Mouse (Mus musculus): Measurements from ENCODE around the gene Wiz. TPM values are rescaled to one million over a fixed set of nuclear protein-coding genes. Genes with fewer than 3 reads are reported as not detected.

Gene Wiz
- total RNA-seq, 2 experiments from 2014 or later, result 52.3 to 53.2 TPM

DNA sequence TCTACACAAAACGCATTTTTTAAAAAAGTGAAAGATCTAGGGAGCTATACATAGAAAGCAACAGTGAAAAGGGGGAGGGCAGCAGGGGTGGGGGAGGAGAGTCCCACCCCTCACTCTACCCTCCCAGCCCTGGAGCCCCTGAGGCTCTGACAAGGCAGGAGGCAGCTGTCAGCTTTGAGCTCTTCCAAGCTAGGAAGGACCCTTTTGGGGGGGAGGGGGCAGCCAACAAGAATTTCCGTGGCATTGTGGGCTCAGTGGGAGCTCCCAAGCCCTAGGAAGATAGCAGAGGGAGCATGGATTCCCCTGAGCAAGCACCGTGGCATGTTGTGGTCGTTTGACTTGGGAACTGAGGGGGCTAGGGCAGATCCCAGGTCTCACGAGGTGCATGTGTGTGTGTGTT is 35.0 kb downstream of the Wiz start:
- no peak for DNase-seq (ENCODE audit: low spot score in 2 of 2)

DNA sequence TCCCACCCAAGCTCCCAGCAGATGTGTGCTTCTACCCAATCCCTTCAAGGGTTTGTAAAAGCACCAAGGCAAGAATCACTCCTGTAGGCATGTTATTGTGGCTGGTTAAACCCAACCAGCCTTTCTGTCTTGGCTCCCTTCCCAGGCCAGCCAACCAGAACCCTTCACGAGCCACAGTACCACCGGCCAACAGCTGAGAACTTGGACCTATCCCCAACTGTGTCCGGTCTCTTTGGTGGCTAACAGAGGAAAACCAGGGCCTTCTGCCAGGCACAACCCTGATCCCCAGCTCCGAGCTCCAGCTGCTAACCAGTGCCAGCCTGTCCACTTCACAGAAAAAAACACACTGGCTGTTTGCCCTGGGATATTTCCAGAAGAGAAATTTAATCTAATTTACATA is 35.5 kb downstream of the Wiz start:
- DNase-seq (ENCODE audit: low spot score in 2 of 2), result peak; percentile 49 to 63
- intact Hi-C loops (cut with DNase I), result no loop called here

More for the DNA sequence above, 35.0 kb downstream of the Wiz start:
- intact Hi-C loops (cut with DNase I), result no loop called here

DNA sequence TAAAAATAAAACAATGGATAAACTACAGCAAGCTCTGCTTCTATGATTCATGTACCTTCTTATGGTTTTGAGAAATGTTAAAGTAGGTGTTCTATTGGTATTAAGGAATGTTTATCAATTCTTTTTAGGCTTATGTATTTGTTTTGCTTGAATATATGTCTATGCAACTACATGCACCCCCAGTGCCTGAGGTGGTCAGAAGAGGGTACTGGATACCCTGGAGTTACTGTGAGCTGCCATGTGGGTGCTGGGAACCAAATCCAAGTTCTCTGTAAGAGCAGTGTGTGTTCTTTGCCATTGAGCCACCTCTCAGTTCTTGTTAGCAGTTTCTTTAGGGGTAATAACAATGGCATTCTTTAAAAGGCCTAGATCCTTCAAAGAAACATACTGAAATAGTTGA is 37.5 kb downstream of the Wiz start:
- intact Hi-C loops (cut with DNase I), result no loop called here
- no peak for DNase-seq (ENCODE audit: low spot score in 2 of 2)

- intact Hi-C loops (cut with DNase I), result no loop called here
- DNase-seq (ENCODE audit: low spot score in 2 of 2), result no peak
These were observed 38.0 kb downstream of the Wiz start for GRCm38 (mm10) chr17:32351269-32351668.

DNA sequence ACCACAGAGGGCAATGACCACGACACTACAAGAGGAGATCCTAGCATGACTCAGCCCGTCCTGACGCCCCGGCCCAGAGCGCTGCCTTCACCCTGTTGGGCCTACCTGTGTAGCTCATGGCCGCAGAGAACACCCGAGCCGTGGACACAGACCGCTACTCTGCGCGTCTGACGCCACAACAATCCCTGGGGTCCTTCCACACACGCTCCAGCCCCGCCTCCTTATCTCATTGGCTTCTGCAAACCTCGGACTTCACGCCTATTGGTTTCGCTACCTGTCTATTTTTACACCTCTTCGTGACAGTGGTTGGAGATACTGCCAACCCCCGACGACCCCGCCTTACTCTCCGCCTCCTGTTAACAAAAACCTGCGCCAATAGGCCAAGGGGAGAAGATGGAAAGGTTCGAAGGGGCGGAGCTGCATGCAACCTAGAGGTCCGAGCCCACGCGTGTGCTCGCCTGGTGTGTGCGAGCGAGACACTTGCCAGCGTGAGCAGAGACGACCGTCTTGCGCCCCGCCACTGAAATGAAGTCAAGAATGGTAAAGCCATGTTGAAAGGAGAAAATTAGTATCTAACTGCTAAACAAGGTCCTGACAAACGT is 38.8 kb downstream of the Wiz start, which contains the start of gene Akap8l:
TSS of gene Akap8l (minus strand) at position 226 of the 602 bp plus-strand sequence.
- intact Hi-C loops (cut with DNase I), result no loop called here
- peak; percentile 97 to 98 for DNase-seq (ENCODE audit: low spot score in 2 of 2)

DNA sequence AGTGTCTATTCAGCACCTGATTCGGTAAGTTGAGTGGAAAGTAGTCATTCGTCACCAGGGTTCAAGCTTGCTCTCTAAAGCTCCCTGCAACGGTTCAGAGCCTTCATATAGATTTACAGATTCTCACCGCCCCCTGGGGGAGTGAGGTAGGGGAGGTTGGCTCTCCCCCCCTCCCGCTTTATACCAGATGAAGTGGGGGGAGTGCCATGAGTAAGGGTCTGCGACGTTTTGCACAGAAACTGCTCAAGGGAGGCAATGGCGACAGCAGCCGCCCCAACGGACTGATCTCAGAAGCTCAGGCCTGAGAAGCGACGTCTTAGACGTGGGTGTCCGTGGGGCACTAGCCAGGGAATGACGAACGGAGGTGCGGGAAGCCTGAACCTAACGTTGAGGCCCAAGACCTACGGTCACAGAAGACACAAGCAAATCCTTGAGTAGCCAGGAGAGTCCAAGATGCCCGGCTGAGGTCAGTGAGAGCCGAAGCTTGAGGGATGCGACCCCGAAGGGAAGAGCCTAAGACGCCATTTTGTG is 39.3 kb downstream of the Wiz start:
- no peak for DNase-seq (ENCODE audit: low spot score in 2 of 2)
- intact Hi-C loops (cut with DNase I), result loop anchor here (1.0 to 2.0 kb wide), 2 partner anchors 82 to 145 kb away; no protein-coding TSS in a partner anchor

- intact Hi-C loops (cut with DNase I), result loop anchor here (1.0 to 2.0 kb wide), 2 partner anchors 83 to 146 kb away; no protein-coding TSS in a partner anchor
- DNase-seq (ENCODE audit: low spot score in 2 of 2), result no peak
These were observed 40.1 kb downstream of the Wiz start for GRCm38 (mm10) chr17:32349037-32349732.

DNA sequence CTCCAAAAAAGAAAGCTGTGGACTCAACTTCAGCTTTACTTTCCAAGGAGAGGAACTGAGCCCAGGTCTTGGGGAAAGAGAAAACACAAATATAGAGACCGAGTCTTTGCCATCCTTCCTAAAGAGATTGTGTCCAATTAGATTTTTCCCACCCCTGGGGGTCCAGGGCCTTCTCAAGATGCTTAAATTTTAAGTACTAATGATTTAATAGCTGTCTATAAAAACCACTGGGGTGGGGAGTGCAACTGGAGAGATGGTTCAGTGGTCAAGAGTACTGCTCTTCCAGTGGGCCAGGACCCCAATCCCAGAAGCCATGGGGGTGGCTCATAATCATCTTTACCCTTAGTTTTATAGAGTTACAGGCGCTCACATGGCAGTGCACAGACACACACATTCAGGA is 40.8 kb downstream of the Wiz start:
- DNase-seq (ENCODE audit: low spot score in 2 of 2), result no peak
- intact Hi-C loops (cut with DNase I), result loop anchor here (2.0 kb wide), 1 partner anchor 146 kb away; no protein-coding TSS in a partner anchor

GRCm38 (mm10) chr17:32341102-32341501 is 48.1 kb downstream of the Wiz start:
- DNase-seq (ENCODE audit: low spot score in 2 of 2), result no peak
- intact Hi-C loops (cut with DNase I), result no loop called here

- no peak for DNase-seq (ENCODE audit: low spot score in 2 of 2)
- intact Hi-C loops (cut with DNase I), result no loop called here
These were observed 49.1 kb downstream of the Wiz start for GRCm38 (mm10) chr17:32340110-32340509.

DNA sequence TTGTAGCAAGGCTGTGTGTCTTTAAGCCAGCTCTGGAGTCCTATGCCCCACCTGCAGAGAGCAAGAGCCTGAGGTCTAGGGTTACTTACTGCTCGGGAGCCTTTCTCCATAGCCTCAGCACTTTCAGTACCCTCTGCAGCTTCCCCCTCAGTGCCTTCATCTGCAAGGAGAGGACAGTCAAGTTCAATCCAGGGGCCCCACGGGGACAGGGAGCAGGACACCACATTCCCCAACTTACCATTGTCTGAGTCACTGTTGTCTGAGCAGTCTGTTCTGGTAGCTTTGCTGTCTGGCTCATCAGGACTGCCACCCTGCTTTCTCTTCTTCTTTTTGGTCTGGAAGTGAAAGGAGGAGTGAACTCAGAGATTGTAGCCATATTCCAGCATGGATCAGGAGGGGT is 53.4 kb downstream of the Wiz start:
- intact Hi-C loops (cut with DNase I), result no loop called here

DNA sequence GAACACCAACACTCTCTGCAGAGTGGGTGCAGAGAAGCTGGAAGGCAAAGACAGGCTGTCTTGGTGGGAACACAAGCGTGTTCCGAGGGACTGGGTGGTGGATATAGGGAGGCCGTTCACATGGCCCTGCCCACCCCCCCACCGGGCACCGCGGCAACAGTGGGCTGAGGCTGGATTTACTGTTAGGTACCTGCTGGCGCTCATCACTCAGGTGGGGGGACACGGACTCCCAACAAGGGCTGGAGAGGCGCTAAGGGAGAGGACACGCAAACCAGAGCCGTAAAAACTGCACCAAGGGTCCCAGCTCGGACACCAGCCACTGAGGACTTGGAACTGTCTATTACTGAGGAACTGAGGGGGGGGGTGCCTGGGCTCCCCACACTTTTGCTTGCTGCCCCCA is 54.3 kb downstream of the Wiz start:
- DNase-seq (ENCODE audit: low spot score in 2 of 2), result no peak
- intact Hi-C loops (cut with DNase I), result no loop called here

More for the DNA sequence above, 53.4 kb downstream of the Wiz start:
- no peak for DNase-seq (ENCODE audit: low spot score in 2 of 2)

GRCm38 (mm10) chr17:32333675-32334303 is 55.5 kb downstream of the Wiz start:
- intact Hi-C loops (cut with DNase I), result no loop called here
- no peak for DNase-seq (ENCODE audit: low spot score in 2 of 2)

DNA sequence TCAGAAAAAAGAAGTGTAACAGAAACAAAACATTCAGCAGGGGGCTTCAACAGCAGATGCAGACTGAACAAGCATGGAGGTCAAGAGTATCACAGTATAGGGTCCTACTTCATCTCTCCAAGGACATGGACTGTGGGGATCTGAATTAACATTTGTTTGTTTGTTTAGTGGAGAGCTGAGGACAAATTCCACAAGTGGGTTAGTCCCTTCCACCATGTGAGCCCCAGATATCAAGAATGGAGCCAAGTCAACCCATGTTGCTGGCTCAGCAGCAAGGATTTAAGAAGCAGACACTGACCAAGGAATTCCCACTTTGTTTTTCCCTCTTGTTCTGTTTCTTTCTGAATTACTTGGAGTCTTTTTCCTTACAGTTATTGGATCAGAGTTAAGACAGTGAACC is 61.7 kb downstream of the Wiz start:
- intact Hi-C loops (cut with DNase I), result no loop called here
- no peak for DNase-seq (ENCODE audit: low spot score in 2 of 2)

GRCm38 (mm10) chr17:32322809-32323208 is 66.4 kb downstream of the Wiz start:
- no peak for DNase-seq (ENCODE audit: low spot score in 2 of 2)
- intact Hi-C loops (cut with DNase I), result no loop called here

GRCm38 (mm10) chr17:32321836-32322235 is 67.4 kb downstream of the Wiz start:
- no peak for DNase-seq (ENCODE audit: low spot score in 2 of 2)

DNA sequence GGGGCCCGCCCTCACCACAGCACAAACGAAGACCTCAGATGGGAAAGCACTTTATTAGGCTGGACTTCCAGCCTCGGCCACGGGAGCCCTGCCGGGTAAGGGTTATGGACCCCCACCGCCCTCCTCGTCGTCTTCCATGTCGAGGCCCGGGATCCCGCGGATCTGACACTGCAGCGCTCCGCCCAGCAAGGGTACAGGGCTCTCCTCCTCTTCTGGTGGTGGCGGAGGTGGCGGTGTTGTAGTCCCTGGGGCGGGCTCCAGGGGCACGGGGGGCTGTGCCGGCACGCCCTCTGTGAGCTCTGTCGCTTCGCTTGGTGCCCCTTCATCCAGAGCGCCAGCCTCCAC is 67.9 kb downstream of the Wiz start:
- DNase-seq (ENCODE audit: low spot score in 2 of 2), result no peak
- intact Hi-C loops (cut with DNase I), result loop anchor here (2.0 kb wide), 2 partner anchors 37 to 67 kb away; partner anchors contain the start of genes Brd4 and Wiz

More at GRCm38 (mm10) chr17:32321836-32322235, 67.4 kb downstream of the Wiz start:
- intact Hi-C loops (cut with DNase I), result loop anchor here (2.0 kb wide), 2 partner anchors 37 to 67 kb away; partner anchors contain the start of genes Brd4 and Wiz

- peak; percentile 99 for DNase-seq (ENCODE audit: low spot score in 2 of 2)
- intact Hi-C loops (cut with DNase I), result loop anchor here (2.0 kb wide), 2 partner anchors 36 to 68 kb away; partner anchors contain the start of genes Brd4 and Wiz
These were observed 68.4 kb downstream of the Wiz start, which contains the start of gene Akap8 for GRCm38 (mm10) chr17:32320597-32321389. Gene Akap8, minus strand, starts transcription at chr17:32321238.

GRCm38 (mm10) chr17:32319950-32320349 is 69.3 kb downstream of the Wiz start:
- no peak for DNase-seq (ENCODE audit: low spot score in 2 of 2)
- intact Hi-C loops (cut with DNase I), result loop anchor here (2.0 kb wide), 2 partner anchors 35 to 69 kb away; partner anchors contain the start of genes Brd4 and Wiz
